Mouse (Mus musculus) olfactory bulb, adult 2 months (tissue): ENCODE data around the gene Tnfsf9.

Experiments used
- CTCF ChIP-seq: fragments of 200-500 bp; IDR thresholded peaks from 2 replicates; pipeline ENCODE4 v1.5.1; 2012; ENCODE audit warnings: low read depth, mild to moderate bottlenecking, low read length, moderate library complexity; ENCODE audit not compliant: insufficient read depth
- POLR2A ChIP-seq: fragments of 200-500 bp; IDR thresholded peaks from 2 replicates; pipeline ENCODE4 v1.6.1; 2012; ENCODE audit warnings: mild to moderate bottlenecking, low read depth, low read length, moderate library complexity; ENCODE audit not compliant: insufficient read depth

DNA sequence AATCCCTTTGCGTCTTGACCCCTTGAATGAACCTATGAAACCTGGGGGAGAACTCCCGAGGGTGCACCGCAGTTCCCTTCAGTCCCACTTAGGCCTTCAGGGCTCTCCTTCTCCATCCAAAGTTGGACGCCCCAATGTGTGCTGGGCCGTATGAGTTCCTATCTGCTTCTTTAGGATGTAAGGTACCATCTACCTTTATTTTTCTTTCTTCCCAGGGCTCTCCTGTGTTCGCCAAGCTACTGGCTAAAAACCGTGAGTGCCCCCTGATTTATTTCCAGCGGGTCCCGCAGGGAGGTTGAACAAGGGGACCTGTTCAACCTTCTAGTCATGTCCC lies 877 bp downstream of the Tnfsf9 start:
- TF ChIP-seq CTCF (no peak), POLR2A (no peak)
